Mouse (Mus musculus) forebrain, embryonic 13.5 days (tissue): ENCODE results near the gene Taf11. TPM values are rescaled to one million over a fixed set of nuclear protein-coding genes. Genes with fewer than 3 reads are reported as not detected.

Experiments
- ATAC-seq: fragments of 200-750 bp; cut with Nextera tagmentation; 2 replicates; pipeline ENCODE4 v1.8.0; 2017
- H3K27ac ChIP-seq: fragments of 300-500 bp; sonication (generic); 2 replicates; pipeline ENCODE4 v1.5.1; 2015; ENCODE audit warnings: inconsistent platforms, mild to moderate bottlenecking, moderate library complexity
- H3K27me3 ChIP-seq: fragments of 300-500 bp; sonication (generic); 2 replicates; pipeline ENCODE4 v1.6.1; 2015; ENCODE audit warnings: mild to moderate bottlenecking, inconsistent platforms
- H3K36me3 ChIP-seq: fragments of 300-500 bp; sonication (generic); 2 replicates; pipeline ENCODE4 v1.6.1; 2015; ENCODE audit warnings: mild to moderate bottlenecking, inconsistent platforms; ENCODE audit not compliant: poor library complexity, severe bottlenecking
- H3K4me1 ChIP-seq: fragments of 300-500 bp; sonication (generic); 2 replicates; pipeline ENCODE4 v1.6.1; 2015; ENCODE audit warnings: inconsistent platforms
- H3K4me2 ChIP-seq: fragments of 300-500 bp; sonication (generic); 2 replicates; pipeline ENCODE4 v1.6.1; 2015; ENCODE audit warnings: inconsistent platforms, mild to moderate bottlenecking, moderate library complexity
- H3K4me3 ChIP-seq: fragments of 300-500 bp; sonication (generic); 2 replicates; pipeline ENCODE4 v1.5.1; 2015; ENCODE audit warnings: mild to moderate bottlenecking, inconsistent platforms
- H3K9ac ChIP-seq: fragments of 300-500 bp; sonication (generic); 2 replicates; pipeline ENCODE4 v1.6.1; 2015; ENCODE audit warnings: mild to moderate bottlenecking, inconsistent platforms
- H3K9me3 ChIP-seq: fragments of 300-500 bp; sonication (generic); replicated peaks from 2 replicates; pipeline ENCODE4 v1.6.1; 2016; ENCODE audit warnings: inconsistent platforms
- WGBS: fragments of 180-500 bp; shearing (Covaris S2); methylation state at CpG from one replicate; pipeline ENCODE4 v1.1.7; 2015; 5-methylcytosine and 5-hydroxymethylcytosine counted together
- polyA plus RNA-seq: library from polyadenylated mRNA; unstranded; fragments of >200 nt; fragmentation: Nextera tagmentation; extraction: Ambion mirVana; gene quantifications from 2 replicates; pipeline ENCODE4 v1.2.1, GENCODE M21; 2015

The Taf11 gene
- polyA plus RNA-seq, 1 experiment from 2014 or later = 87.1 TPM

DNA sequence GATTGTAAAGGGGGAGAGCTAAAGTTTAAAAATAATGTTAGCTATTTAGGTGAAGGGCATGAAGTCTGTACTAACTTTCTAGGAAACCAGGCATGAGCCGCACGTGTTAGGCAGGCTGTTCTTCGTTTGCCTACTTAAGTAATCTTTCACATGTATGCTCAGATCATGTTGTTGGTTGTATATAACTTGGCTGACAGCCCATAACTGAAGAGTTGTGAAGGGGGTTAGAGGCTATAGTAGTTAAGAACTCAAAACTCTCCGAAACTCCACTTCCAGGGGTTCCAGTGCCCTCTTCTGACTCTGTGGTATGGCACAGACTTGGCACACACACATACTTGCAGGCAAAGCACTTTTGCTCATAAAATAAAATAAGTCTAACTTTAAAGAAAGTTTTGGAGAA, 42.9 kb downstream of the Taf11 start:
- no peaks in the 10 kb centered on the region for H3K27me3 ChIP-seq
- 91% methylated on average over 4 of the region's 4 CpGs for WGBS
- H3K4me2 ChIP-seq = no peak overlapping the region
- ATAC-seq = no peak
- H3K4me1 ChIP-seq = no peaks in the 10 kb centered on the region
- H3K9ac ChIP-seq = no peak overlapping the region
- H3K9me3 ChIP-seq = no peaks in the 10 kb centered on the region
- no peaks in the 10 kb centered on the region for H3K36me3 ChIP-seq
- H3K4me3 ChIP-seq = no peak overlapping the region
- no peak overlapping the region for H3K27ac ChIP-seq

GRCm38 (mm10) chr17:27865461-27865860, 44.2 kb downstream of the Taf11 start:
- H3K27ac ChIP-seq = no peak overlapping the region
- H3K4me3 ChIP-seq = no peak overlapping the region
- ATAC-seq = no peak
- no peaks in the 10 kb centered on the region for H3K36me3 ChIP-seq
- 91% methylated on average over 2 of the region's 2 CpGs for WGBS
- no peaks in the 10 kb centered on the region for H3K9me3 ChIP-seq
- H3K4me2 ChIP-seq = no peak overlapping the region
- H3K4me1 ChIP-seq = no peaks in the 10 kb centered on the region
- H3K27me3 ChIP-seq = no peaks in the 10 kb centered on the region
- no peak overlapping the region for H3K9ac ChIP-seq

DNA sequence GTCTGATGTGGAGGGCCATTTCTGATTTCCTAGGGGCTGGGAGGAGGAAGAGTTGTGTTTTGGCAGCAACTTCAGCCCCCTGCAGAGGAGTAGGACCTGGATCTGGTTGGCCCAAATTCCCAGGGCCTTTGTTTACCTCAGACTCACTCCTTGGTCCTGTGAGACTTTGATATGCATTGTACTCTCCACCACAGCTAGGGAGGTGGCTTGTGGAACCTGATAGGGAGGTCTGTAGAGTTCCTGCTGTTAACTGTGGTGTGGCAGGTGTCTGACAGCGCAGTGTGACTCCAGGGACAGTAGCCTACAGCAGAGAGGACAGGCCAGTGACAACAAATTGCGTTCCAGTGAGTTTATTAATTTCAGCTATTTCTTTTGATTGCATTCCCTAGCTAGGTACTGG, 50.5 kb downstream of the Taf11 start:
- peak overlapping the region; percentile 9; the same call in 1 of the 2 replicates for H3K9ac ChIP-seq
- H3K9me3 ChIP-seq = no peaks in the 10 kb centered on the region
- no peak overlapping the region for H3K4me3 ChIP-seq
- H3K36me3 ChIP-seq = peaks cover 4% of the 10 kb centered on the region
- ATAC-seq = no peak
- no peaks in the 10 kb centered on the region for H3K27me3 ChIP-seq
- 47% methylated on average over 2 of the region's 2 CpGs for WGBS
- H3K27ac ChIP-seq = no peak overlapping the region
- peaks cover 26% of the 10 kb centered on the region for H3K4me1 ChIP-seq
- H3K4me2 ChIP-seq = no peak overlapping the region

- peak overlapping the region; percentile 87 for H3K4me3 ChIP-seq
- WGBS = 69% methylated on average over 11 of the region's 11 CpGs
- H3K4me1 ChIP-seq = peaks cover 26% of the 10 kb centered on the region
- H3K27ac ChIP-seq = no peak overlapping the region
- peak overlapping the region; percentile 91 for H3K9ac ChIP-seq
- ATAC-seq = no peak
- peaks cover 16% of the 10 kb centered on the region for H3K36me3 ChIP-seq
- H3K9me3 ChIP-seq = no peaks in the 10 kb centered on the region
- no peaks in the 10 kb centered on the region for H3K27me3 ChIP-seq
- peak overlapping the region; percentile 89 for H3K4me2 ChIP-seq
These were observed 51.8 kb downstream of the Taf11 start for GRCm38 (mm10) chr17:27857649-27858475.

GRCm38 (mm10) chr17:27856798-27857648, 52.6 kb downstream of the Taf11 start:
- H3K9ac ChIP-seq = peak overlapping the region; percentile 91
- H3K9me3 ChIP-seq = no peaks in the 10 kb centered on the region
- H3K4me1 ChIP-seq = peaks cover 26% of the 10 kb centered on the region
- WGBS = 1% methylated on average over 52 of the region's 52 CpGs
- peak overlapping the region; percentile 76 for H3K27ac ChIP-seq
- ATAC-seq = peak; percentile 60
- peak overlapping the region; percentile 87 for H3K4me3 ChIP-seq
- H3K4me2 ChIP-seq = peak overlapping the region; percentile 89
- peaks cover 25% of the 10 kb centered on the region for H3K36me3 ChIP-seq
- H3K27me3 ChIP-seq = no peaks in the 10 kb centered on the region

DNA sequence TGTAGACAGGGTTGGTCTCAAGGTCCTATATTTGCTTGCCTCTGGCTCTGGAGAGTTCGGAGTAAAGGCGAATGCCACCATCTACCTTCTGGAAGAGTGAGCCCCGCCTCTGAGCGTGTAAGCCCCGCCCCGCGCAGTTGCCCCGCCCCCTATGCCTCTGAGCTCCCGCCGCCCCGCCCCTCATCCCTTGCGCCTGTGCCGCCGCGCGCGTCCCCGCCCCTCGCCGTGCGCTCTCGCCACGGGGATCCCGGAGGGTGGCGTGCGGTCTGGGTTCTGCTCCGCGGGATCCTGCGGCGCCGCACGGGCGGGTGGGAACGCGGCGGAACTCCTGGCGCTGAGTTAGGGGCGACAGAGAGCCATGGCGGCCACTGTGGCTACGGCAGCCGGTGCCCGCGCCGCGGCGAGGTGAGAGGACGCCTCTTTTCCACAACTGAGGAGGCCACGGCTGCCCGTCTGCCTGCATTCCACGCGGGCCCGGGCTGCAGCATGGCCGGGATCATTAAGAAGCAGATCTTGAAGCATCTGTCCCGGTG, 53.3 kb downstream of the Taf11 start, which contains the start of gene Uhrf1bp1:
TSS of gene Uhrf1bp1 (plus strand) at position 177 of the 533 bp plus-strand sequence.
- H3K9ac ChIP-seq = peak within 1 kb of the TSS; percentile 91
- no peaks in the 10 kb centered on the region for H3K9me3 ChIP-seq
- peak within 1 kb of the TSS; percentile 89 for H3K4me2 ChIP-seq
- ATAC-seq = peak; percentile 91
- no peaks in the 10 kb centered on the region for H3K27me3 ChIP-seq
- H3K4me1 ChIP-seq = peaks cover 26% of the 10 kb centered on the region
- H3K27ac ChIP-seq = peak within 1 kb of the TSS; percentile 76
- WGBS = under 1% methylated on average over 54 of the region's 54 CpGs
- H3K4me3 ChIP-seq = peak within 1 kb of the TSS; percentile 87
- peaks cover 28% of the 10 kb centered on the region for H3K36me3 ChIP-seq

Other genes with a start within 250 kb of the Taf11 start
- gene Spdef, start 180.9 kb downstream of the Taf11 start, polyA plus RNA-seq = 0.38 and 0.75 TPM in 2 replicates
- 9.1 and 11.3 TPM in 2 replicates for gene D17Wsu92e, start 89.2 kb downstream of the Taf11 start, polyA plus RNA-seq
- gene Snrpc, start 71.7 kb downstream of the Taf11 start, polyA plus RNA-seq = 381 and 396 TPM in 2 replicates
- 4.7 and 5.5 TPM in 2 replicates for gene Uhrf1bp1, start 53.4 kb downstream of the Taf11 start, polyA plus RNA-seq
- 45.2 and 49.8 TPM in 2 replicates for gene Anks1, start 538 bp downstream of the Taf11 start, polyA plus RNA-seq
- gene Tcp11, start 170.8 kb upstream of the Taf11 start, polyA plus RNA-seq = 1.4 TPM in 2 replicates
- 2.9 and 4.2 TPM in 2 replicates for gene Scube3, start 232.3 kb upstream of the Taf11 start, polyA plus RNA-seq